ENCODE assay signal across 22 mouse cellular contexts in the genomic region with DNA sequence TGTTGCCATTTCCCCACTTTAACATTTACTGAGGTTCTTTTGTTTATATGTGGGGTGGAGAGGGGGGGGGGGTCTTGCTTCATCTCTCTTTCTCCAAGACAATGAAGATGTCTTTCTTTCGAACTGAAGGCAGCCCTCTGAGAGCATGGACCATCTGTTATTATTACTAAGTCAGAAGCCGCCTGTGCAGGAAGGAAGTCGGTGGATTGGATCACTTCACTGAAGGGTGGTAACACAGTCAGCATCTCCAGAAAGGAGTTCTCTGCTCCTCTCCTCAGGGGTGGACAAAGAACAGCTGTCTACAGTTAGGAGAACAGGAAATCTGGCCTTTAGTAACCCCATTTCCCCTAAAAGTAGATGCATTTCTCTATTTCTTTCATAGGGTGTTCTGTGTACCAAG.
DNase-seq lines count a peak whose midpoint lies in the region; ATAC-seq and TF ChIP-seq lines count a peak whose summit lies in the region.
"Had no signal": no experiment of that assay in that cellular context is flagged by ENCODE, and none has a peak within 500 bp of the region (broad histone marks: within the 10 kb centered on the region; RNA-seq: fewer than 3 reads in every experiment).

No protein-coding gene starts in this region.

- no peak overlapping the region for H3K4me3 ChIP-seq in heart, embryonic 11.5 days (ENCODE audit: low read depth, low read length)
- H3K4me3 ChIP-seq in testis, adult 2 months (ENCODE audit: control insufficient read depth, low read depth, low read length): peak overlapping the region; percentile 69

- no peak overlapping the region for H3K27ac ChIP-seq in heart, embryonic 11.5 days (ENCODE audit: low read depth, low read length)
- peak overlapping the region; percentile 85 for H3K27ac ChIP-seq in testis, adult 2 months (ENCODE audit: control insufficient read depth, insufficient read depth, low read depth, low read length)

- H3K4me2 ChIP-seq in heart, embryonic 11.5 days: no peak overlapping the region

- H3K4me1 ChIP-seq in heart, embryonic 11.5 days (ENCODE audit: control insufficient read depth, insufficient read depth, low read length): no peaks in the 10 kb centered on the region
- peaks cover 6% of the 10 kb centered on the region for H3K4me1 ChIP-seq in testis, adult 2 months (ENCODE audit: control insufficient read depth, insufficient read depth, low read length)

- no peaks in the 10 kb centered on the region for H3K9me3 ChIP-seq in heart, embryonic 11.5 days (replicated peaks; ENCODE audit: control insufficient read depth, low read length)

- TF ChIP-seq POLR2A in testis, adult 2 months (IDR thresholded peaks at IDR 0.05; ENCODE audit: control insufficient read depth, low read depth, low read length): no peak

- WGBS in heart, embryonic 11.5 days (ENCODE audit: insufficient replicate concordance): 54% methylated on average over 3 of the region's 3 CpGs

- TF ChIP-seq CTCF in testis, adult 2 months (IDR thresholded peaks at IDR 0.05; ENCODE audit: control insufficient read depth, insufficient read depth, insufficient replicate concordance, low read depth, low read length): no peak

- no peaks in the 10 kb centered on the region for H3K36me3 ChIP-seq in heart, embryonic 11.5 days (ENCODE audit: control insufficient read depth, insufficient read depth, low read length)
- H3K36me3 ChIP-seq in testis, adult 2 months (ENCODE audit: control insufficient read depth, insufficient read depth, low read length): no peaks in the 10 kb centered on the region
- H3K36me3 ChIP-seq: G1E had no signal

- DNase-seq in heart, adult 11 months: peak; percentile 92
- DNase-seq in heart, postnatal 36 days: no peak
- DNase-seq in heart, adult 8-10 months (ENCODE audit: low spot score): peak; percentile 44
- no peak for DNase-seq in heart, postnatal 4 days
- DNase-seq in heart, postnatal 10 days: peak; percentile 5 to 13
- DNase-seq in testis, postnatal 10 days (ENCODE audit: low spot score): no peak
- DNase-seq: adrenal gland, adult 2 months; adrenal gland, adult 8-10 months; adrenal gland, postnatal 10 days; adrenal gland, postnatal 14 days; adrenal gland, postnatal 25 days; adrenal gland, postnatal 36 days; B cell, adult 2 months; cerebellum, adult 11 months; cerebellum, adult 11-12 months had no signal

- intact Hi-C loops in heart, postnatal 36 days (cut with DNase I): no loop called here
- intact Hi-C loops in heart, postnatal 10 days (cut with DNase I): no loop called here

- H3K27me3 ChIP-seq in heart, embryonic 11.5 days (ENCODE audit: control insufficient read depth, insufficient read depth, low read length): no peaks in the 10 kb centered on the region
- no peaks in the 10 kb centered on the region for H3K27me3 ChIP-seq in testis, adult 2 months (ENCODE audit: control insufficient read depth, insufficient read depth, low read length)
- H3K27me3 ChIP-seq: CH12.LX, Patski had no signal

- no peak overlapping the region for H3K9ac ChIP-seq in heart, embryonic 11.5 days (ENCODE audit: low read depth, low read length)

- no peak for ATAC-seq in heart, embryonic 11.5 days (replicated peaks; ENCODE audit: insufficient number of reproducible peaks, low FRiP score, low TSS enrichment)
- ATAC-seq: activated CD4-positive, CD25-positive, alpha-beta regulatory T cell, adult 4 months; CD4-positive, CD25-positive, alpha-beta regulatory T cell, adult 4 months; Patski had no signal

Comparison
In these comparisons a context has a peak if more than half of its experiments do, and no peak if none do; other contexts are left out.
1. DNase-seq: peak in heart, adult 11 months (single experiment), heart, adult 8-10 months (single experiment) and heart, postnatal 10 days (2 of 2); none in heart, postnatal 36 days (0 of 2), heart, postnatal 4 days (single experiment) and testis, postnatal 10 days (single experiment).